Mouse (Mus musculus): ENCODE measurements around the gene Mthfd1l. TPM values are rescaled to one million over a fixed set of nuclear protein-coding genes. Genes with fewer than 3 reads are reported as not detected.

The Mthfd1l gene
- total RNA-seq (2021), result 10 to 100 TPM; 16.1 to 16.9 TPM
- long read RNA-seq, experiment 1, transcript Mthfd1l-202 (28 exons, 3,669 nt), result major isoform, 7 of 17 reads
- long read RNA-seq, experiment 1, partial matches to known transcripts, result 3 of 17 reads
- long read RNA-seq, experiment 1, other reads (novel, unspliced or antisense), result 3 of 17 reads
- long read RNA-seq, experiment 2, transcript Mthfd1l-202 (28 exons, 3,669 nt), result major isoform, 20 of 38 reads
- long read RNA-seq, experiment 2, transcript Mthfd1l-201 (28 exons, 3,535 nt), result minor isoform, 8 of 38 reads
- long read RNA-seq, experiment 2, partial matches to known transcripts, result 7 of 38 reads
- long read RNA-seq, experiment 2, other reads (novel, unspliced or antisense), result 3 of 38 reads

GRCm38 (mm10) chr10:3972981-3973588, at the start of gene Mthfd1l:
Gene Mthfd1l (plus strand): TSS chr10:3973118.
- peak; percentile 69 to 71 for DNase-seq (ENCODE audit: low spot score in 2 of 2)

- DNase-seq (ENCODE audit: low spot score in 2 of 2), result no peak
Measured at GRCm38 (mm10) chr10:3928008-3928545, 44.8 kb upstream of the Mthfd1l start.

GRCm38 (mm10) chr10:3931831-3932230, 41.1 kb upstream of the Mthfd1l start:
- DNase-seq (ENCODE audit: low spot score in 2 of 2), result no peak

GRCm38 (mm10) chr10:3933311-3933940, 39.5 kb upstream of the Mthfd1l start:
- no peak for DNase-seq (ENCODE audit: low spot score in 2 of 2)

GRCm38 (mm10) chr10:3936864-3937263, 36.1 kb upstream of the Mthfd1l start:
- no peak for DNase-seq (ENCODE audit: low spot score in 2 of 2)

GRCm38 (mm10) chr10:3939895-3940595, 32.9 kb upstream of the Mthfd1l start:
- DNase-seq (ENCODE audit: low spot score in 2 of 2), result no peak

- no peak for DNase-seq (ENCODE audit: low spot score in 2 of 2)
Measured at GRCm38 (mm10) chr10:3940596-3940975, 32.3 kb upstream of the Mthfd1l start.

DNA sequence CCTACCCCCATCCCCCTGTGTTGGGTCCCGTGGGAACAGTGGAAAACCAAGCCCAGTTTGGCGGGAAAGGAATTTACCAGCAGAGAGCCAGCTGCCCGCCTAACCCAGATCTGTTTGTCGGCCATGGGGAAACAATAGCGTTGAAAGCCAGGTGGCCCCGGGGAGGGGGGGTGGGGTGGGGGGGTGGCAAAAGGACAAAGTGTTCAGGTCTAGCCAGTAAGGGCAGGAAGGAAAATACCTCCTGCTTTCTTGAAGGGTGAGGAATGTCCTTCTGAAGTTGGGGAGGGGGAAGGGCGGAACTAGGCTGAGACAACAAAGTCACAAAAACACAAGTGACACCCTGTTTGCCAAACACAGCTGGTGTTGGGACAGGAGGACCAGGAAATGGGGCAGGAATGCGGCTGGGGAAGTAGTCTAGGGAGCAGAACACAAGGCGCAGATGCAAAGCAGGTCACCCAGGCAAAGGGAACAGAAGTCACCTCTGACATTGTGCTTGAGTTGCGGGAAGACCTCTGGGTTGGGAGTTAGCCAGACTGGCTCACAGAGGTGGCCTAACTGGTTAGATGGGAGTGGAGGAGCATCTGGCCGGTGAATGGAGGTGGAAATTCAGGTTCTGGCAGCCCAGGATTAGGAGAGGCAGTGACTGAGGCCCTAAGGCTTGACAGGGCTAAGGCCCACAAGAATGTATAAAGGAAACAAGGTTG, 31.7 kb upstream of the Mthfd1l start:
- DNase-seq (ENCODE audit: low spot score in 2 of 2), result no peak

- DNase-seq (ENCODE audit: low spot score in 2 of 2), result no peak
Measured at GRCm38 (mm10) chr10:3942289-3942688, 30.6 kb upstream of the Mthfd1l start.

- peak in 1 of 2 experiments; percentile 28 for DNase-seq (ENCODE audit: low spot score in 2 of 2)
Measured at GRCm38 (mm10) chr10:3943492-3944395, 29.2 kb upstream of the Mthfd1l start.

GRCm38 (mm10) chr10:3946871-3947270, 26.0 kb upstream of the Mthfd1l start:
- no peak for DNase-seq (ENCODE audit: low spot score in 2 of 2)

GRCm38 (mm10) chr10:3947346-3947745, 25.6 kb upstream of the Mthfd1l start:
- DNase-seq (ENCODE audit: low spot score in 2 of 2), result no peak

- DNase-seq (ENCODE audit: low spot score in 2 of 2), result no peak
Measured at GRCm38 (mm10) chr10:3949306-3949705, 23.6 kb upstream of the Mthfd1l start.

DNA sequence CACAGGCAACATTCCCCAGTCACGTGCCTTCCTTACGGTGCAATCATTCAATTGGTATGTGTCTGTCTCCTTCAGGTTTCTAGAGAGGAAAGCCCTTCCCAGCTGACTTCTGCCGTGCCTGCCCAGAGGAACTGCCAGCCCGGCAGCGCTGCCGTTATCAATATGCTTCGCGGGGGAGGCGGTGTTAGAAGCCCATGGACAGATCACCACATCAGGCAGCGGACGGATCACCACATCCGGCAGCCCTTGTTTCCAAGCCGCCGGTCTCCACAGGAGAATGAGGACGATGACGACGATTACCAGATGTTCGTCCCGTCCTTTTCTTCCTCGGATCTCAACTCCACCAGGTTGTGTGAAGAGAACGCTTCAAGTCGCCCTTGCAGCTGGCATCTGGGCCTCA, 16.4 kb upstream of the Mthfd1l start:
- DNase-seq (ENCODE audit: low spot score in 2 of 2), result no peak

DNA sequence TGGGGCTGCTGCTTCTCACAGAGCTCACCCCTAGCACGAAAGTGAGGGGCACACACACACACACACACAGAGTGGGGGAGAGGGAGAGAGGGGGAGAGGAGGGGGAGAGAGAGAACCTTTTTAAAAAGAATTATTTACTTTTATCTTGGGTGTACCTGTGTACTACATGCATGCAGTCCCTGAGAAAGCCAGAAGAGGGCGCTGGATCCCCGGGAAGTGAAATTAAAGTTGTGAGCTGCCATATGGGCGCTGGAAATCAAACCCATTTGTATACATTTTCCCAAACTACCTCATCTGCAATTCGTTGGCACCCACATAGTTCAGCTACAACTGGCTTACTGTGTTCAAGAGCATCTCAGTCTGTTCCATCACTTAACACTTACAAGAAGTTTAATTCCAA, 14.3 kb upstream of the Mthfd1l start:
- no peak for DNase-seq (ENCODE audit: low spot score in 2 of 2)

GRCm38 (mm10) chr10:3969026-3969425, 3.9 kb upstream of the Mthfd1l start:
- no peak for DNase-seq (ENCODE audit: low spot score in 2 of 2)

- no peak for DNase-seq (ENCODE audit: low spot score in 2 of 2)
Measured at GRCm38 (mm10) chr10:3972237-3972636, 681 bp upstream of the Mthfd1l start.

- DNase-seq (ENCODE audit: low spot score in 2 of 2), result peak; percentile 71 to 81
Measured at GRCm38 (mm10) chr10:3973589-3974070, 712 bp downstream of the Mthfd1l start.

DNA sequence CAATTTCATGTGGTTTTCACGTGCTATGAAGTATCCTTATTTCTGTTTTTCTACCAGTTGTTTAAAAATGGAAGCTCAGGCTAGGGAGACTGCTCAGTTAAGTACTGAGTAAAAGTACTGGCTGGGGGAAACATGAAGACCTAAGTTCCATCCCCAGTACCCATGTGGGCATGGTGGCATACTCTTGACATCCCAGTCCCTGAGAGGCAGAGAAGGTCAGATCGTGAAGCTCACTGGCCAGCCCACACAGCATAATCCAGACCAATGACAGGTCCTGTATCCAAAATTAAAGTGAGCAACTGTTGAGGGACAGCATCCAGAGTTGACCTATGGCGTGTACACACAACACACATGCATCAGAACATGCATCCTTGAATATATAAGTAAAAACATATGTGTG, 1.5 kb downstream of the Mthfd1l start:
- DNase-seq (ENCODE audit: low spot score in 2 of 2), result no peak

All from adrenal gland, postnatal 4 days (tissue).